Mouse (Mus musculus) ovary, postnatal 36 days (tissue): ENCODE results near the gene Foxd3.
"Not testable (repeated sequence)": the region's sequence is repeated elsewhere in the genome, so short reads cannot be mapped to it uniquely, and the experiment has no call there.

Experiments
- DNase-seq: peaks from one replicate; pipeline ENCODE4 v3.0.0; 2022; ENCODE audit warnings: low spot score, mixed read lengths

Gene Foxd3

DNA sequence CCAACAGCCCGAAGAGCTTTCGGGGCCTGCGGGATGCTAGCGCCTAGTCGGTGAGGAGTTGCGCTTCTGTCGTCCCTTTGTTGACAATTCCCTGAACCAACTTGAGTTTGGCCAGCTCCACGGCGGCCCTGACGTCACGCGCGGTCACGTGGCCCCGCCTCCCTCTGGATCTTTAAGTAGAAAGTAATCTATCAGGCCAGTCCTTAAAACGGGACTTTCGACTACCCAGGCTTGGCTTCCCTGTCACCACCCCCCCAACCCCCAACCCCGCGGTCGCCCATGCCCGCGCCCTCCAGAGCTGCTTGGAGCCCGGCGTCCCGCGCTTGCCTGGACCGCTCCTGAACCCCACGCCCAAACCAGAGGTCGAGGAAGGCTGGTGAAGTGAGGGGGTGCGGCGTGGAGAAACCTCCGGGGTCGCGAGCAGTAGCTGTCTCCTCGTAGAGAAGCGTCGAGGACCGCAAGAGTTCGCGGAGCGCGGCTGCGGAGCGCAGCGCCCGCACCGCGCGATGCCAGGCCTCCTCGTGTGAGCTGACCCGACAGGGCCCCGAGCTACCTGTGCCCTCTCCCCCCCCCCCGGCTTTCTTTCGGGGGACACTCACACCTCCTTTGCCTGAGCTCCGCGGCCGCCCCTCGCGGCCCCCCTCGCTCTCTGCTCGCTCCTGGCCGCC, at the start of gene Foxd3:
Gene Foxd3 (plus strand): TSS at position 363 of the 668 bp plus-strand sequence.
- DNase-seq, result peak; percentile 5

DNA sequence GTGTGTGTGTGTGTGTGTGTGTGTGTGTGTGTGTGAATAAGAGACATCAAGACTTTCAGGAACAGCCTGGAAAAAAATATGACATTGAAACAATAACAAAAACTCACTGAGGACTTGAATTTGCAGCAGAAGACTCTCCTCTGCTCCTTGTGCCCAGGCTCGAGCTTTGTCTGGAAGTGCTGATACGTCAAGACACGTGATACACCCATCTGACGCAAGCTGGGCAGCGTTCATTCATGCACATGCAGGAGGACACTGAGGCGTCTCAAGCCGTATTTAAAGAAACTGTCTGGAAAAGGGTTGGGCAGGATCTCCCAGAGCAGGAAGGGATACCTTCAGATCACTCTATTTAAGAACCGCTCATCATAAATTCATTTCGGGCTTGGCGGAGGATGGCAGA, 43.9 kb upstream of the Foxd3 start:
- DNase-seq, result no peak

DNA sequence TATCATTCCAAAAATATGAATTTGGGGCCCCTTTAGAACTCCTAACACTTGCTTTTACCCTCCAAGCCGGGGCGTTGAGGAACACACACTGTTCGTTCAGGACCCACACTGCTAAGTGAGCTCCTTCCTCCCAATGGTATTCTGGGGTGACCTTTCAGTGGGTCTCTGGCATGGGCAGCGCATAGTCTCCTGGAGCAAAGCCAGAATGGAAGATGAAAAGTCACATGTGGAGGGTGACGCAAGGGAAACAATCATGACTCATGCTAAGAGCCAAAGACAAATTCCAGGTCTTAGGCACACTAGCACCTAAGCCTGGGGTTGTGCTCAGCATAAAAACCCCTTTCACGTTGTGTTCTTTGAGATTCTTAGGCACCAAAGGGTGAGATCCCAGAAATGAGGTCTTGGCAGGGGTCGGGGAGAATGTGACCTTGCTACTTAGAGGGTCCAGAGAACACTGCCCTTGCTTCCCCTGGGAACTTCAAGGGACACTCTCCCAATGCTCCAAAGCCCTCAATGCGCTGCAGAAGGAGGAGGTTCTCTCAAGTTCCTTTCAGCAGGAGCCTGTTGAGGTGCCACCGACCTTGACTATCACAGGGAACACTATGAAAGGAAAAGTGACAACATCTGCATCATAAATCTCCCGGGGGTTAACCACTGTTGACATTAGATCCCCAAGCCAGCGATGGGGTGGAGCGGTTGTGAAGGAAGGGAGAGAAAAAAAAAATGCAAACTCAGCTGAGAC, 43.3 kb upstream of the Foxd3 start:
- no peak for DNase-seq

DNA sequence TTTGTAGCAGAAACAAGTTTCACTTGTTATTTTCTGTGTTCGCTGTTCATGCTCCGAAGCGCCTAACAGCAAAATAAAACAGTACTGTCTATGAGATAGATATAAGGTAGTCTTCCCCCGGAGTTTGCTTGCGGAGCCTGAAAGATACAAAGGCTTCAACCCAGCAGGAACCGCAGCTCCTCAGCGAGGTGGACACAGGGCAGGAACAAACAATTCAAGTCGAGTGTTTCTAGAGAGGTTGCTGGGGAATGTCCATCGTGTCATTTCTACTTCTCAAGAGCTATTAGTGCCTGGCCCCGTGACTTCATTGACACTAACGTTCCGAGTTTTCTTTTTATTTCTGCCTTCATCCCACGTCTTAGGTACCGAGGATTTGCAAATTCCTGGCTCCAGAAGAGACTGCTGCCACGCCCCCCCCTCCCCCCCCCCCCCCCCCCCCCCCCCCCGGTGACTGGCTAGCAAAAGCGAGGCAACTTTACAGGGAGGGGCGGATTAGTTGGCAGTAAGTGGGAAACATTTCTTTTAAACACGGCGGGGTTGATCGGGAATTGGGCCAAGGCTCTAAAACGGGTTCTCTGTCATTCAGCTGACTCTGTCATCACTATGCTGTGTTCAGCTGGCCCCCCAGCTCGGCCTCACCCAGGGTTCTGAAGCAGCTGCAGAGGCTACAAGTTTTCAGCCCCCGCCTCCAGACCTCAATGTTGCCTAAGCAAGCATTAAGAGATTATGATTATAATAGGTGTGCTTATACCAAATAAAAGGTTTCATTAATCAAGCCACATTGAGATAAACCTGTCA, 29.9 kb upstream of the Foxd3 start:
- DNase-seq, result no peak

DNA sequence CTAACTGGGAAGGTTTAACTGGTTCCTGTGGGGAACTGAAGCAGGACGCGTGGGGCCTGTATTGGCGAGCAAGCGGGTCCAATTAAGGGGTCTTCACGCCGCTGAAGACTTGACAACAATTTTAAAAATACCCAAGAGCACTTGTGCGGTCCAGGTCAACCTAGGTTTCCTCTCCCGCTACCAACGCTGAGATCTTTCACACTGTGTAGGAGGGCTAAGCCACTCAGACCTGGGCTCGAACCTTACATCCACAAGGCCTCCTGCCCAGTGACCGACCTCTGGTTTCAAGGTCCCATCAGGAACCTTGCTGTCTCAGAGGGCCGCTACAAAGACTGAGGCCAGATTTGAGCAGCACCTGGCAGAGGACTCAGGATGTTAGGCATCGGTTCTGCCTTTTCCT, 29.0 kb upstream of the Foxd3 start:
- DNase-seq, result no peak

DNA sequence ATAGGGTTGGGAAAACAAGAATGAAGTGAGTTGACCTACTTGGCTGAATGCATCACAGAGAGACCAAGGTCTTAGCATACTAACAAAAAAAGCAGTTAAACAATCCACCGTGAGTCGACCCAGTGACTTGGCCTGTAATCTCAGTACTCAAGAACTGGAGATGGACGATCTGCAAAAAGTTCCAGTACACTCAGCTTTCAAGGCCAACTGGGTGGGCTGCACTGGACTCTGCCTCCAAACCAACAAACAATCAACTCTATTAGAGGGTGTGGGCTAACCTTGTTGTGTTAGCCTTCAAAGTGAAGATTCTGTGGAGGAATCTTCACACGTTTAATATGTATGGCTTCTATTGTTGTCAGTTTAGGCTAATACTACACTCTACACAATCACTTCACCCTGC, 20.1 kb upstream of the Foxd3 start:
- no peak for DNase-seq

DNA sequence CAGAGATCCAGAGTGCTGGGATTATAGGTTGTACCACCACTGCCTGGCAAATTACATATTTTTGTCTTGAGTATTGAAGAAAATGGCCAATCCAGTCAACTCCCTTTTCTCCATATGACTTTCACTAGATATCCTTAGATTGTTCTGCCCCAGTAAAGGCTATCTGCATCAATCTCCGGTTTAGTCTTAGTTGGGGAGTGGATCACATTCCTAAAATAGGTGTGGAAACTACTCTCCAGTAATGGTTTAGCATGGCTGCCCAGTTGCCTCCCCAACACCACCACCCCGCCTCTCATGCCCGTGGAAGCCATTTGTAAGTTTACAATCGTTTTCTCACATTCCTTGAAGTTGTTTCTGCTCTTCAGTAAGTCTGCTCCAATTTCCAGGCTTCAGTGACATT, 19.4 kb upstream of the Foxd3 start:
- DNase-seq, result no peak

DNA sequence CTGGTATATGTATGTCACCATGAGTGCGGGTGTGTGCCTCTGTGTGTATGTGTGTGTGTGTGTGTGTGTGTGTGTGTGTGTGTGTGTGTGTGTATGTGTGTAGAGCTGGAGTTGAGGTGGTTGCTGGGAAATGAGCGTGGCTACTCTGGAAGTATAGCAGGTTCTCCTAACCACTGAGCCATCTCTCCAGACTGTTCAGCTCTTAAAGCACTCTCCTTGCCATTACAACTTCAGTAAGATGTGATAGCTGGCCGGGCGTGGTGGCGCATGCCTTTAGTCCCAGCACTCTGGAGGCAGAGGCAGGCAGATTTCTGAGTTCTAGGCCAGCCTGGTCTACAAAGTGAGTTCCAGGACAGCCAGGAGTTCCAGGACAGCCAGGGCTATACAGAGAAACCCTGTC, 15.5 kb upstream of the Foxd3 start:
- DNase-seq, result not testable (repeated sequence)

DNA sequence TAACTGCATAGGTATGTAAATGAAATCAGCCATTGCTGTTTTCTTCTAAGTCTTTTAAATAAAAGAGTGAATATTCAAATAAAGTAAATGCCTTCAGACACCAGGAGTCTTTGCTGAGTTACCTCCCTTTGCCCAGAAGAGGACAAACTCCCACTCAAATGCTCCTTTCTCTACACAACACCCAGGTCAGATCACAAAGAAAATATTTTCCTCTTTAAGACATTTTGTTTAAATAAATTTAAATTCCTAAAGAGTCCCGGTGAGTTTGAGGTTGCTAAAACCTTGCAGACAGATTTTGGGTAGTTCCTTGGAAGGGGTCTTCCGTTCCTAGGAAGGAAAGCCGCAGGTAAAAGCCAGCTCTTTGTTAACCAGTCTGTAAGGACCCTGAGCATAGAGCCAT, 14.2 kb upstream of the Foxd3 start:
- no peak for DNase-seq

DNA sequence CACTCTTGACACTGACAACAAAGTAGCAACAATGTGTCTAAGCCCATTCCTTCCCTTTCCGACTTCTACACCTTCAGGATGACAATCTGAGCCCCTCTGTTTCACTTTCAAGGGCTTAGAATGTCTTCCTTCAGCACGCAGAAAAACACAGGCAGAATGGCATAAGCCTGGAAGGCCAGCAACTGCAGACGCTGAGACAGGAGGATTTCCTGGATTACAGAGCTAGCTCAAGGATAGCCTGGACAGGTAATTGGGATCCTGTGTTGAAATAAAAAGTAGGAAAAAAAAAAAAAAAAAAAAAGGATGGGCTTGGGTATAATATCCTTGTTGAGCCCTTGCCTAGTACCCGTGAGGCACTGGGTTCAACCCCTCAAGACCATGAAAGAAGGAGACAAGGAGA, 10.5 kb upstream of the Foxd3 start:
- DNase-seq, result no peak

DNA sequence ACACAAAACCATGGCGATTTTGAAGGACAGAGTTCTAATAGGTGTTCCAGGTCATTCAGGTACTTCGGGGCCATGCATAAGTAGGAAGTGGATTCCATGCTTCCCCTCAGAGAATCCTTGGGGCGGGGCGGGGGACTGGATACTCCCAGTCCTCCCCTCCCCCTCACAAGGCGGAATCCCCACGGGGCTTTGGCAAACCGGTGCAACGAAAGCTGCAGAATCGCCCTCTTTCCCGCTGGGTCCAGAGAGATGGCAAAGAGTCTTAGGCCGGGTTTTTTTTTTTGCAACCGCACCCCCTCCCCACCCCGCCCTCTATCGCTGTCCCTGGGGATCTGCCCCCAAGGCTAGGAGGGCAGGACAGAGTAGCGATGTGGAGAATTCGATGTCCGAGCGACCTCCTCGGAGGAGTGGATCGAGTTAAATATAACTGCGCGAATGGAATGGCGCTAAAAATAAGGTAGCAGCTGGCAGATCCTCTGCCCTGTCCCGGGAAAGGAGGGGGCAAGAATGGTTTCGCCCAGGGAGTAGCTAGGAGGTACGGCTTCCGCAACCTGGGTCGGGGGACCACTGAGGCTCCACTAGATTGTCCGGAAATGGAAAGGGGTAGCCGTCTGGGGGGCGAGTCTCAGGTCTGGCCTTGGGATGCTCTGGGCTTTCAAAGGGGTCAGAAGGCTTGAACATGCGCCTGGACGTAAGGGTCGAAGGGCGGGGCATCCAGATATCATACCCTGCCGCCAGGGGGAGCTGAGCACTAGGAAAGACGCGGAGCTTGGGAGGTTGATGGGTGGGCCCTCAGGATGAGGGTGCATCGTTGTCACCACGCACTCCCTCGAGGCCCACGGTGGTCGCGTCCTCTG, 5.8 kb upstream of the Foxd3 start:
- peak; percentile 7 for DNase-seq

DNA sequence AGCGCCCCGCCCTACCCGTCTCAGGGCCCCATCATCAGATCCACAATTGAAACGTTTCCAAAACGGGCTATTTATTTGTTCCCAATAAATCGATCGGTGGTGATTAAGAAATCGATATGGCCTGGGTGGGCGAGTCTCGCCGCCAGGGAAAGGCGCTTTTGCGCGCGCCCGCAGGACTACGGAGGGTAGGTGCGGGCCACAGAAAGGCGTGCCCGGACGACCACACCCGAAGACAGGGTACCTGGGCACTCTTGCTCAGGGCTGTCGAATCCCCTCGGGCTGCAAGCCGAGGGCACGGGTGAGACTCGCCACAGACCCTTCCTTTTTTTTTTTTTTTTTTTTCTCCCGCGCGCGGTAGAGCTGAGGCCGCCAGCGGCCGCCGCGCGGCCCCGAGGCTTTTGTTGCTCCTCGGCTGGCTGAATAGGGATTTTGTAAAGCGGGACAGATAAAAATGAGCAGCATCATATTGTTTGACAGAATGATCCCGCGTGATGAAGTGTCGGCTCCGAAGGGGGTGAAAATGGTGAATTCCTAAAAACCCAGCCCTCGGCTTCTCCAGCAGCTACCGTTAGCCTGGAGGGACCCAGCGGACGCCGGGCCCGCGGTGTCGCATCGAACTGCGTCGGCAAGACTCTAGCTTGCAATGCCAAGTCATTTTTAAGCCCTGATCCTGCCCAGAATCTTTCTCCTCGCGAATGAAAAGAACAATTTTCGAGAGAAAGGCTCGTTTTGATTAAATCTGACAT, 5.0 kb upstream of the Foxd3 start:
- DNase-seq, result peak; percentile 13

DNA sequence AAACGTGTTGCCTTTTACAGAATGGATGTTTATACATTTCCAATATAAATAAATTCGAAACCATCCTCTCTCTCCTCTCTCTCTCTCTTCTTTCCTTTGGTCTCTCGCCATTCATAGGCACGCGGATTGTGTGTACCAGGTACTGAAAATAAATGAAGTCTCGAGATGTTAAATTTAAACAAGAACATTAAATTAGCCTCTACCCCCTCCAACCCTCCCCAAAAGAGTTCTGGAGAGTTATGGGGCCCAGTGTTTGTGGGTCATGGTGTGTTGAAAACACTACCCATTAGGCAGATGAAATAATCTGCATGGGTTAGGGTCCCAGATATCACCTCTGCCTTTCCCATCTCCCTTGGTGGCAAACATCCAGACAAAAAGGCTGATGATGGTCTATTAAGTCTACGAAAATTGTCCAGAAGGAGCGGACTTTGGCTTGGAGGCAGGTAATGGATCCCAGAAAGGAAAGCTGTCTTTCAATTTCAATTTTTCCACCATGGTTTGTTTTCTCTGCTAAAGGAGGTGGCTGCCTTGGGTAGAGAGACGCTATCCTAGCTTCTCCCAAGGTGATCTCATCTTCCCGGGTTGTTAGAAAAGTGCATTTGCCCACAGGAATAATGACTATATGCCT, 4.2 kb upstream of the Foxd3 start:
- DNase-seq, result no peak

DNA sequence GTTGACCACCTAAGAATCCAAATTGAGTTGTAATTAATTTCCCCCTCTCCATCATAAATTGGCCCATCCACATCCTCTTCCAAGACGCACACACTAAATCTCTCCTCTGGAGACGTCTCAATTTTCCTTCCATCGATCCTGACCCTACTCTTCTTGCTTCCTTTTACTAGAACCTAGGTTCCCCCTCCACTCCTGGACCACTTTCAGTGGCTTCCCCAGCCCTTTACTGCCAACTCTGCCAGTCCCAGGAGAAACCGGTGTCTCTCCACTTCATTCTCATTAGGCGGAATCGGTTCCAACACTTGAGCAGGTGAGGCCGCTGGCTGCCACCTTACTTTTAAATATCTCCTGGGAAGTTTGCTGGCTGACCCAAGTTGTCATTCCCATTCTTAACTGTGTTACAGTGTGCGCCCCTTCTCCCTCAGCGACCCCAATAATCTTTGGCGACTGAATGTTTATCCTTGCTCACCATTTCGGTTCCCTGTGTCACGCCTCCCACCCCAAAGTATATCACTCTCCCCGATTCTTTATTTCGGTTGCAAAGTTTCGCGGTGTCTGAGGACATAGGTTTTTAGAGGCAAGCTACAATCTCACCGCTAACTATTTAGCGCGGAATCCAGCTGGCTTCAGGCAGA, 3.4 kb upstream of the Foxd3 start:
- DNase-seq, result no peak

DNA sequence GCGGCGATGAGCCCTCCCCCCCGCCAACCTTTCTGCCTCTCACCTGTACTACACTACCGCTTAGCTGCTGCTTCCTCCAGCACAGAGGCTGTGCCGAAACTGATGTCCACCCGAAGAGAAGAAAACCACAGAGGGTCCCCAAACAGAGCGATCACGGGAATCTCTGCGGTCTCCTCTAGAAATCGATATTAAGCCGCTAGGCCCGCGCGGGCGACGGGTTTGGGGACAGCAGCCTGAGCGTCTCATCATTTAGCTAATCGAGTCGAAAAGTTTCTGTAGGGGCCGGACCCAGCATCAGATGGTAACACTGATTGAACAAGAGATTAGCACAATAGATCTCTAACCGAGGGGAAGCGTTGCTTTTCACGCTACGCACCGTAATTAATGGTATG, 2.9 kb upstream of the Foxd3 start:
- peak; percentile 6 for DNase-seq

DNA sequence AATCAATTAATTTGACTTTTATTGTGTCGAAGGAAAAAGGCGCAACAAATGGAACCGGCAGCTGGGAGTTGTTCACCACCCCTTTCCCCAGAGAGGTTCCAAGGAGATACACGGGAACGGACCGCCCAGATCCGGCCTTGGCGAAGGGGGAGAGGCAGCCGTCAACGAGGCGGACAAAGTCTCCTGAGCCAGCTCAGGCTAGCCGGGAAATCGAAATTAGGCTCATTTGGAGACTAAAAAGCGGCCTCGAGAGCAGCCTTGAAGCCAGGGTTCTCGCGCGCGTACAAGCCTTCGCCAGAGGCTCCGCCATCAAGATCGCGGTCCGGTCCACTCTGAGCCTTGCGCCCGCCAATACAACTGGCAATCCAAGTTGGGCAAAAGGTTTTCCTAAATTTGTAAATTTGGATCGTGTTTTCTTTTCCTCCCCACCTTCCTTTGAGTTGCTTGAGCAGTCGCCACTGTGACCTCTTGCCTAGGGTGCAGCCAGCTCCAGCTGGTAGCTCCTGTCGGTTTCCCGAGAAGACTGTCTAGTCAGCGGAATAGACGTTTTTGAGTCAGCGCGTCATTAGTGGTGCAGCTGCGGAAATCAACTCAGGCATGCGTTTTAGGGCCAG, 2.4 kb upstream of the Foxd3 start:
- DNase-seq, result peak; percentile 22

DNA sequence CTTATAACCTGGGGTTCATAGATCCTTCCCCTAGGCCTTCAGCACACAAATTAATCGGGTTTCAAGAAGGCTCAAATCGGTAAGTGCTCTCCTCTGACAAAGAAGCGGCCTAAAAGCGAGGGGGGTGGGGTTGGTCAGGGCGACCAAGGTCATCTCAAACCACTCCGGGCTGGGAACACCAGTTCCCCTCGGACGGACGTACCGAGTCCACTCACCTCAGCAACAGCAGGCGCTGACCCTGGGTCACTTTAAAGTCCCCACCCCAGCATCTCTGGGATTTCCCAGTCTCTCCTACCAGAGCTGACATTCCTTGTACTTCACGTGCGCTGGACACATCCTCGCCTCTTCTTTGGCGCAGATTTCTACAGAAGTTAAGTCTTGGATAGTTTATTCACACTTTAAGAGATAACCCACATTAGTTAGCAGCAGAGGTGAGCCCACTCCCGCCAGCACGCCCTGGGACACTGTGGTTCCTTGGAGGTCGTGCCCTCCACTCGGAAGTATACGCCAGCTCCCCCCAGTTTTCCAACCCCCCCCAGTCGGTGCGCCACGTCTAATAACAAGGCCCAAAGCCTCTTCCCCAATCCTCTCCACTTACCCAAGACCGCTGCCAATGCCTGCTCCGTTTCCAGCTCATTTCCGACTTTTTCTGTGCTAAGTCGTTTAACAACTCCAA, 1.3 kb upstream of the Foxd3 start:
- DNase-seq, result peak; percentile 6

DNA sequence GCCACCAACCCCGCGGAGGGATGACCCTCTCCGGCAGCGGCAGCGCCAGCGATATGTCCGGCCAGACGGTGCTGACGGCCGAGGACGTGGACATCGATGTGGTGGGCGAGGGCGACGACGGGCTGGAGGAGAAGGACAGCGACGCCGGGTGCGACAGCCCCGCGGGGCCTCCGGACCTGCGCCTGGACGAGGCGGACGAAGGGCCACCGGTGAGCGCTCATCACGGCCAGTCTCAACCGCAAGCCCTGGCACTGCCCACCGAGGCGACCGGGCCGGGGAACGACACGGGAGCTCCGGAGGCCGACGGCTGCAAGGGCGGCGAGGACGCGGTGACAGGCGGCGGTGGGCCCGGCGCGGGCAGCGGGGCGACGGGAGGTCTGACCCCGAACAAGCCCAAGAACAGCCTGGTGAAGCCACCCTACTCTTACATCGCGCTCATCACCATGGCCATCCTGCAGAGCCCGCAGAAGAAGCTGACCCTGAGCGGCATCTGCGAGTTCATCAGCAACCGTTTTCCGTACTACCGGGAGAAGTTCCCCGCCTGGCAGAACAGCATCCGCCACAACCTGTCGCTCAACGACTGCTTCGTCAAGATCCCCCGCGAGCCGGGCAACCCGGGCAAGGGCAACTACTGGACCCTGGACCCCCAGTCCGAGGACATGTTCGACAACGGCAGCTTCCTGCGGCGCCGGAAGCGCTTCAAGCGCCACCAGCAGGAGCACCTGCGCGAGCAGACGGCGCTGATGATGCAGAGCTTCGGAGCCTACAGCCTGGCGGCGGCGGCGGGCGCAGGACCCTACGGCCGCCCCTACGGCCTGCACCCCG, 718 bp downstream of the Foxd3 start:
- peak; percentile 19 for DNase-seq
